Mouse (Mus musculus) liver, adult 2 months (tissue): ENCODE measurements around the gene Spp2. TPM values are rescaled to one million over a fixed set of nuclear protein-coding genes. Genes with fewer than 3 reads are reported as not detected.

Source experiments
- DNase-seq: peaks from one replicate; pipeline ENCODE4 v3.0.0-alpha.2; 2011; ENCODE audit warnings: low read depth, low spot score; ENCODE audit errors: extremely low read depth
- H3K27ac ChIP-seq: fragments of 200-500 bp; replicated peaks from 2 replicates; pipeline ENCODE4 v1.5.1; 2012; ENCODE audit warnings: low read depth, mild to moderate bottlenecking, control low read depth, inconsistent platforms, low read length; ENCODE audit not compliant: insufficient read depth
- H3K27me3 ChIP-seq: fragments of 200-500 bp; 2 replicates; pipeline ENCODE4 v1.6.1; 2012; ENCODE audit warnings: mild to moderate bottlenecking, moderate library complexity, low read length, inconsistent platforms; ENCODE audit not compliant: control insufficient read depth, insufficient read depth
- H3K36me3 ChIP-seq: fragments of 200-500 bp; 2 replicates; pipeline ENCODE4 v1.6.1; 2012; ENCODE audit warnings: low read length, inconsistent platforms; ENCODE audit not compliant: control insufficient read depth, insufficient read depth
- H3K4me1 ChIP-seq: fragments of 200-500 bp; 2 replicates; pipeline ENCODE4 v1.6.1; 2011; ENCODE audit warnings: low read length; ENCODE audit not compliant: control insufficient read depth, insufficient read depth
- H3K4me3 ChIP-seq: fragments of 200-500 bp; 2 replicates; pipeline ENCODE4 v1.5.1; 2011; ENCODE audit warnings: low read depth, mild to moderate bottlenecking, control low read depth, low read length, moderate library complexity; ENCODE audit not compliant: insufficient read depth
- H3K79me2 ChIP-seq: fragments of 200-500 bp; 2 replicates; pipeline ENCODE4 v1.6.1; 2012; ENCODE audit warnings: inconsistent platforms, mild to moderate bottlenecking, low read length, moderate library complexity; ENCODE audit not compliant: control insufficient read depth, insufficient read depth
- H3K9ac ChIP-seq: fragments of 200-500 bp; 2 replicates; pipeline ENCODE4 v1.6.1; 2012; ENCODE audit warnings: low read depth, mild to moderate bottlenecking, control low read depth, inconsistent platforms, low read length
- CTCF ChIP-seq: fragments of 200-500 bp; IDR thresholded peaks from 2 replicates; pipeline ENCODE4 v1.5.1; 2011; ENCODE audit warnings: low read depth, low read length, control low read depth
- POLR2A ChIP-seq: fragments of 200-500 bp; IDR thresholded peaks from 2 replicates; pipeline ENCODE4 v1.6.1; 2011; ENCODE audit warnings: low read length, control low read depth; ENCODE audit not compliant: insufficient read depth; ENCODE audit errors: extremely low read depth
- WGBS: fragments of 180-500 bp; shearing (Covaris S2); methylation state at CpG from one replicate; pipeline ENCODE4 v1.1.7; 2018; 5-methylcytosine and 5-hydroxymethylcytosine counted together
- polyA plus RNA-seq: library from polyadenylated mRNA; depleted of rRNA; stranded (reverse); fragments of >200 nt; gene quantifications from 2 replicates; pipeline ENCODE4 v1.2.3, GENCODE M21; 2012; rRNA removed
- total RNA-seq: library from RNA; depleted of rRNA; stranded (reverse); fragments of >200 nt; gene quantifications from 2 replicates; pipeline ENCODE4 v1.2.3, GENCODE M21; 2014; rRNA removed

Gene Spp2
- 216 and 373 TPM in 2 replicates for total RNA-seq
- polyA plus RNA-seq = 298 and 325 TPM in 2 replicates

DNA sequence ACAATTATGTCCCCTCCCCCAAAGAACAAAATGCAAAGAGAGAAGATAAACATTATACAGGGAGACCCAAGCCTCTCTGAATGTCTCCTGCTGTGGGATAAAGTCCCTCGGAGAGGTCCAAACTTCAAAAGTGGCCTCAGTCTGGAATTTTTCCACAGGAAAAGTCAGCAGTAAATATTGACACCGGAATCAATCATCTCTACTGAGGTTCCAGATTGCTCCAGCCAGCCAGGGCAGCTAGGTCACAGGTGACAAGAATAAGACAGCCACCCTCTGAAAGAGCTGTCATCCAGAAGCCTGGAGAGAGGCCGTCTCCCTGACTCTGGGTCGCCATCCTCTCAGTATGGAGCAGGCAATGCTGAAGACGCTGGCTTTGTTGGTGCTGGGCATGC, at the start of gene Spp2:
Gene Spp2, plus strand, starts transcription at position 155 of the 392 bp plus-strand sequence.
- DNase-seq = peak; percentile 97
- Histone ChIP-seq H3K79me2 (no peaks in the 10 kb centered on the region), H3K4me1 (peaks cover 16% of the 10 kb centered on the region), H3K27me3 (no peaks in the 10 kb centered on the region), H3K36me3 (peaks cover 3% of the 10 kb centered on the region; the same call in 1 of the 2 replicates), H3K27ac (peak within 1 kb of the TSS; percentile 93), H3K9ac (peak within 1 kb of the TSS; percentile 79), H3K4me3 (peak within 1 kb of the TSS; percentile 72)
- 23% methylated on average over 5 of the region's 5 CpGs for WGBS
- TF ChIP-seq POLR2A (peak; percentile 45; the same call in 1 of the 2 replicates), CTCF (no peak)

DNA sequence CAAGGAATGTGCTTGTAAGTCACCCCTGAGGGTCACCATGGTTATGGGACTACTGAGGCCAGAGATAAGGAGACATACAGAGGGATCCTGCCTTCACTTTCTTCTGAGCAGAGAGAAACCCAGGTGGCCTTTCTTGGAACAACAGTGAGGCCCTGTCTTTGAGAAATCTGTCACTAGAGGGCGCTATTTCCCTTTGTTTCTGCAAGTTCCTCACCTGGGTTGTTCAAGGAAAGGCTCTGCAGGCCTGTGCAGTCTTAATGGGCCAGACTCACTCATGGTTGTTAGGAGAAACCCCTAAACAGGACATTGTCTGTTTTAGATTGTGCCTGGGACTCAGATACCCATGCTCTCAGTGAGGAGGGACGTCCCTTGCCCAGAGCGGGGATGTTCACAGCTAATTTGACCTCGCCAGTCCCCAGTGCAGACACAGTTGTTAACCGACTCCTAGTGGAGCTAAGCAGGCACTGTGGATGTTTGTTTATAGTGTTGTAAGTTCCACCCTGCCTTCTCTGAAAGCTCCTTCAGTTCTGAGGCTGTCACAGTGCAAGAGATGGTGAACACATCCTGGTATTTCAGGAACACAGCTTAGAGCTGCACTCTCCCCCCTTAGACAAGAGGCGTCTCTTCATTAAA, 49.2 kb upstream of the Spp2 start:
- Histone ChIP-seq H3K36me3 (no peaks in the 10 kb centered on the region), H3K4me1 (no peaks in the 10 kb centered on the region), H3K9ac (no peak overlapping the region), H3K27ac (no peak overlapping the region), H3K79me2 (no peaks in the 10 kb centered on the region), H3K27me3 (no peaks in the 10 kb centered on the region), H3K4me3 (no peak overlapping the region)
- TF ChIP-seq POLR2A = no peak
- peak; percentile 68 for TF ChIP-seq CTCF
- DNase-seq = peak; percentile 70
- 78% methylated on average over 6 of the region's 6 CpGs for WGBS

DNA sequence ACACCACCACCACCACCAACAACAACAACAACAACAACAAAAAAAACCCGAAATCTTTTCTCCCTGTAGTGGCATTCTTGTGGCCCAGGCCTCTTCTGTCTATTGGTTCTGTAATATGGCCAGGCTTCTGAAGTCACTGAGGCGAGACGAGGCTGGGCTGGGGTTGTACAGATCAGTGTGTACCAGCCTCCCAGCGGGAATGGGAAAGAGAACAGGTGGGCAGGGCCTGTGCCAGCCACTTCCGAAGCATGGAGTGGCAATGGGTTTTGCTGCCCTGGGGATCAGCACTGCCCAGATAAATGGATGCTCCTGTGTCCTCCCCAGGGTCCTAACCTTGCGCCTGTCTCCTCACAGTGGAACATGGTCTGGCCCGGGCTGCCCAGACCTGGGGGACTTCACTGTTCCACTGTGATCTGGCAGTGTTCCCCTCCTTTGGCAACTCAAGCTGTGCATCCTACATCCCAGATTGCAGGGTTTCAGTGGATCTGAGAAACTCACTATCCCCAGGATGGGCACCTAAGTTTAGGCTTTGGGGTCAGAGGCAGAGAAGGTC, 48.6 kb upstream of the Spp2 start:
- TF ChIP-seq POLR2A (no peak), CTCF (no peak)
- H3K27ac ChIP-seq = no peak overlapping the region
- 86% methylated on average over 7 of the region's 7 CpGs for WGBS
- H3K79me2 ChIP-seq = no peaks in the 10 kb centered on the region
- DNase-seq = no peak
- H3K27me3 ChIP-seq = no peaks in the 10 kb centered on the region
- H3K4me3 ChIP-seq = no peak overlapping the region
- no peaks in the 10 kb centered on the region for H3K4me1 ChIP-seq
- H3K36me3 ChIP-seq = no peaks in the 10 kb centered on the region
- no peak overlapping the region for H3K9ac ChIP-seq

DNA sequence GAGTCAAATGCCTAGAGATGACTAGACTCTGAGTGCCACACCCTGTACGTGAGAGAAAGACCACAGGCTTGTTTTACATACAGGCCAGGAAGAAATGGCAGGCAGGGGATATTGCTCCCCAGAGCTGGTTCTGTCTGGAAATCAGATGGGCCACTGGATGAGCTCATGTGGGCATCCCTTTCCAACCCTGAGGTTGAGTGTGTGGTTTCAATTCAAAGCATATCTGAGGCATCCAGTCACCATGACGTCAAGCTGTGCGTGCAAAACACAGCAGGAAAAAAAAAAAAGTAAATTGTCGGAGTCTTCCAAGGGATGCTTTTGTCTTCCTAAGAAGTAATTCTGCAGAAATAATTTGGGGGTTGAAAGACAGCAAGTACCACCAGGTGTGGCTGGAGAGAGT, 45.7 kb upstream of the Spp2 start:
- Histone ChIP-seq H3K27ac (no peak overlapping the region), H3K79me2 (no peaks in the 10 kb centered on the region), H3K4me1 (no peaks in the 10 kb centered on the region), H3K9ac (no peak overlapping the region), H3K4me3 (no peak overlapping the region), H3K27me3 (no peaks in the 10 kb centered on the region), H3K36me3 (no peaks in the 10 kb centered on the region)
- DNase-seq = no peak
- TF ChIP-seq POLR2A (no peak), CTCF (no peak)
- 90% methylated on average over 4 of the region's 4 CpGs for WGBS

DNA sequence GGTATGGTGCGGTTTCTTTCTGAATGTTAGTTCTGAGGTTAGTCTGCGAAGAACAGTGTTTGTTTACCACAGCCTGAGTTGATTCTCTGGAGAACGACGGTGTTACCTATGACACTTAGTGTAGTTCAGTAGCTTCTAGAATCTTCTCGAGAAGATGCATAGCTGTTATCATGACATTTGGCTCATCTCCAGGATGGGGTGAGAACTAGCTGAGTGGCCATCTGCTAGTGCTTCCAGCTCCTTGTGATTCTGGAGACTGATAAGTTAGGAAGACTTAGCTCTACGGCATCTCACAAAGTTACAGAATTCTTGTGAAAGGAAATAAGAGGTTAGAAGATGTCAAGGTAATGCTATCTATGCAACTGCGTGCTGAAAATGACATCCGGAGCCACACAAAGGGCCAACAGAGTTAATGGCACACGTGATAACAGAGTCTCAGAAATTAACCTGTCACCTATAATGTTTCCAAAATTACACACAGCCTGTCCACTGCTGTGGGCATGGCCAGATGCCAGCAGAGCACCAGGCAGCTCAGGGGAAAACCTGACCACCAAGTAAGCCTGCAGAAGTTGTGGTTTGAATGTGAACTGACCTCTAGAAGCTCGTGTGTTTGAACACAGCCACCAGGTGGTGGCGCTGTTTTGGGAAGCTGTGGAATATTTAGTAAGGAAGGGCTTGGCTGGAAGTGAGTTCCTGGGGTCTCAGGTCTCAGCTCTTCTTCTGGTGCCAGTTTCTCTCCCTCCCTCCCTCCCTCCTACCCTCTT, 39.7 kb upstream of the Spp2 start:
- WGBS = 74% methylated on average over 11 of the region's 11 CpGs

DNA sequence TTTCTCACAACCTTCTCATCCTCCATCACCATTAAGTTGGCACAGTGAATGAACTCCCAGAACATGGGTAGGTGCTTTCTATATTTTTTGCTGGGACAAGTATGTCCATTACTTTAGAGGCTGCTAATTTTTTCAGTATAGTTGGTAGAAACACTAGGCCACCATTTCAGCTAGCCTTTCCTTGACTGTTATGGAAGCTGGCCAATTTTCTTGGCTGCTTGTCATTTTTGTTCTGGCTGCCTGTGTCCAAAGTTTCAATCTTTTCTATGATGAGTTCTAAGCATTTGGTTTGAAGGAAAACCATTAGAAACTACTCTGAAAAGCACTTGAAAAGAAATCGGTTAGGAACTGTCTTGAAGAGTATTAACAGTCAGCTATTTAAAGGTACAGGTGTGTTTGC, 28.3 kb upstream of the Spp2 start:
- 93% methylated on average over 1 of the region's 1 CpGs for WGBS
- DNase-seq = peak; percentile 14

More for the DNA sequence above, 39.7 kb upstream of the Spp2 start:
- DNase-seq = no peak
- Histone ChIP-seq H3K9ac (no peak overlapping the region), H3K36me3 (no peaks in the 10 kb centered on the region), H3K27ac (no peak overlapping the region), H3K4me3 (no peak overlapping the region), H3K4me1 (no peaks in the 10 kb centered on the region), H3K79me2 (no peaks in the 10 kb centered on the region), H3K27me3 (no peaks in the 10 kb centered on the region)
- TF ChIP-seq CTCF (no peak), POLR2A (no peak)

More for the DNA sequence above, 28.3 kb upstream of the Spp2 start:
- Histone ChIP-seq H3K4me3 (no peak overlapping the region), H3K27ac (no peak overlapping the region), H3K4me1 (no peaks in the 10 kb centered on the region), H3K79me2 (no peaks in the 10 kb centered on the region), H3K9ac (no peak overlapping the region), H3K36me3 (no peaks in the 10 kb centered on the region), H3K27me3 (no peaks in the 10 kb centered on the region)
- TF ChIP-seq CTCF (no peak), POLR2A (no peak)
